Mouse (Mus musculus) neural tube, embryonic 11.5 days (tissue): Measurements from ENCODE around the gene Atp6v0b. TPM values are rescaled to one million over a fixed set of nuclear protein-coding genes. Genes with fewer than 3 reads are reported as not detected.

Source experiments
- ATAC-seq: fragments of 200-750 bp; cut with Nextera tagmentation; 2 replicates; pipeline ENCODE4 v1.8.0; 2017; ENCODE audit warnings: moderate number of reproducible peaks, mild to moderate bottlenecking, moderate TSS enrichment, moderate library complexity; ENCODE audit not compliant: insufficient read depth, low FRiP score, low TSS enrichment
- DNase-seq: peaks from one replicate; pipeline ENCODE4 v3.0.0-alpha.2; 2015; ENCODE audit warnings: low spot score
- H3K27ac ChIP-seq: fragments of 300-500 bp; sonication (generic); 2 replicates; pipeline ENCODE4 v1.5.1; 2014; ENCODE audit warnings: low read depth, mild to moderate bottlenecking, low read length
- H3K27me3 ChIP-seq: fragments of 300-500 bp; sonication (generic); 2 replicates; pipeline ENCODE4 v1.6.1; 2014; ENCODE audit warnings: mild to moderate bottlenecking, low read length, mixed read lengths; ENCODE audit not compliant: control insufficient read depth, insufficient read depth
- H3K36me3 ChIP-seq: fragments of 300-500 bp; sonication (generic); 2 replicates; pipeline ENCODE4 v1.6.1; 2014; ENCODE audit warnings: mild to moderate bottlenecking, low read length, moderate library complexity, mixed read lengths; ENCODE audit not compliant: control insufficient read depth, insufficient read depth
- H3K4me1 ChIP-seq: fragments of 300-500 bp; sonication (generic); 2 replicates; pipeline ENCODE4 v1.6.1; 2014; ENCODE audit warnings: low read length, mixed read lengths; ENCODE audit not compliant: control insufficient read depth, insufficient read depth
- H3K4me2 ChIP-seq: fragments of 300-500 bp; sonication (generic); 2 replicates; pipeline ENCODE4 v1.6.1; 2014; ENCODE audit warnings: low read depth, mild to moderate bottlenecking, moderate library complexity
- H3K4me3 ChIP-seq: fragments of 300-500 bp; sonication (generic); 2 replicates; pipeline ENCODE4 v1.5.1; 2014; ENCODE audit warnings: low read depth, low read length
- H3K9ac ChIP-seq: fragments of 300-500 bp; sonication (generic); 2 replicates; pipeline ENCODE4 v1.6.1; 2014; ENCODE audit warnings: mild to moderate bottlenecking, low read length
- H3K9me3 ChIP-seq: fragments of 300-500 bp; sonication (generic); 2 replicates; pipeline ENCODE4 v1.6.1; 2016; ENCODE audit warnings: low read length; ENCODE audit not compliant: control insufficient read depth
- WGBS: fragments of 180-500 bp; shearing (Covaris S2); extraction: QIAGEN DNeasy Blood & Tissue Kit; methylation state at CpG from one replicate; pipeline ENCODE4 v1.1.7; 2014; 5-methylcytosine and 5-hydroxymethylcytosine counted together
- polyA plus RNA-seq: library from polyadenylated mRNA; unstranded; fragments of >200 nt; fragmentation: Nextera tagmentation; extraction: Ambion mirVana; gene quantifications from 2 replicates; pipeline ENCODE4 v1.2.1, GENCODE M21; 2014

Atp6v0b gene
- polyA plus RNA-seq, 1 experiment from 2014 or later = 249 TPM

DNA sequence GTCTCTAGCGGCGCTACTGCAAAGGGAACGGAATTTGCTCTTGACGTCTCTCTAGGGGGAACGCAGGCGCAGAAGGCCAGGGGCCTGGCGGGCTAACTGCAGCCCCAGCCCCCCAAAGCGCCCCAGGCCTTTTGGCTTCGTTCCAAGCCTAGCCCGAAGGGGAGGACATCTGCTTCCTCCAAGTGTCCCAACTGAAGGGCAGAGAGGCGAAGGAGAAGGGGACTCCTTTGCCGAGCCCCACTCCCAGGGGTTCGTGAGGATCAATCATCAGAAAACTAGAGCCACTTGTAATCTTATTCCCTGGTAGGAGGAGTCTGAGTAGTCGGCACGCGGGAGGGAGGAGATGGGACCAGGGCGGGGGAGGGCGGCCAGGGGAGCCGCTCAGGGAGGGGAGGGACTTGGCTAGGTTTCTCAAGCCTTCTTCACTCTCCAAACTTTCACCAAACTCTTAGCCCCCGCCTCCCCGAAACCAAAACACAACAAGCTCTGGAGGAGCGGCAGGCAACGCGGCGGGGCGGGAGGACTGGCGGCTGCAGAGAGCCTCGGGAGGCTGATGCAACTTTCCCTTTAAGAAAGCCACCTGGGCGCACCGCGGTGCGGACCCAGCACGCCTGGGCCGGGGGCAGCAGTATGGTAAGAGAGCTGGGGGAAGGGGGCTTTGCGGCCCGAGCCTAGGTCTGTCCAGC is 52.1 kb downstream of the Atp6v0b start:
- Histone ChIP-seq H3K36me3 (no peaks in the 10 kb centered on the region), H3K4me1 (peaks cover 4% of the 10 kb centered on the region; the same call in 1 of the 2 replicates), H3K9ac (peak overlapping the region; percentile 73), H3K4me2 (peak overlapping the region; percentile 96), H3K27ac (peak overlapping the region; percentile 46; the same call in 1 of the 2 replicates), H3K4me3 (peak overlapping the region; percentile 64), H3K9me3 (no peaks in the 10 kb centered on the region), H3K27me3 (0 out of 2 replicates have a peak, but pooled peaks cover 2% of the 10 kb centered on the region)
- ATAC-seq (peak; percentile 43), DNase-seq (peak; percentile 74)
- WGBS = 0% methylated on average over 36 of the region's 36 CpGs

DNA sequence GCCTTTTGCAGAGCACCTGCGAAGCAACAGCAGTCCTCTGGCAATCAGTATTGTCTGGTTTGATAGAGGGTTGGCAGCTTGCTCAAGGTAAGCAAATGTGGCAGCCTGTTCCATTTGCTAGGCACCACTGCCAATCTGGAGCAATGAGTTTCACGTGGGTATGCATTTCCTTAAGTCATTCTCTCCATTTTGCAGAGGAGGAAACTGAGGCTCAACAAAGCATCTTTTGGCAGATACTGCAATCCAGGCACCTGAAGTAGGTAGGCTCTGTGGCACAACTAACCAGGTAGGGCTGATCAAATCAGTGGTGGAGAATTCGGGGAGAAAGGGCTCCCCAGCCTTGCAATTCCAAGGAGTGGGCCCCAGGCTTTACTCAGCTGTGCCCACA is 52.7 kb downstream of the Atp6v0b start, which contains the start of gene Slc6a9:
TSS of gene Slc6a9 (plus strand) at position 50 of the 388 bp plus-strand sequence.
- 27% methylated on average over 3 of the region's 3 CpGs for WGBS

More for the DNA sequence above, 52.7 kb downstream of the Atp6v0b start, which contains the start of gene Slc6a9:
- peak within 1 kb of the TSS; percentile 64 for H3K4me3 ChIP-seq
- 0 out of 2 replicates have a peak, but pooled peaks cover 2% of the 10 kb centered on the region for H3K27me3 ChIP-seq
- peak within 1 kb of the TSS; percentile 73 for H3K9ac ChIP-seq
- H3K4me2 ChIP-seq = peak within 1 kb of the TSS; percentile 96
- ATAC-seq (no peak), DNase-seq (no peak)
- no peaks in the 10 kb centered on the region for H3K9me3 ChIP-seq
- peaks cover 9% of the 10 kb centered on the region; the same call in 1 of the 2 replicates for H3K4me1 ChIP-seq
- H3K36me3 ChIP-seq = no peaks in the 10 kb centered on the region
- H3K27ac ChIP-seq = peak within 1 kb of the TSS; percentile 46; the same call in 1 of the 2 replicates

Other genes starting within 250 kb of the Atp6v0b start
- gene Dmap1, start 205.1 kb downstream of the Atp6v0b start, polyA plus RNA-seq = 80.3 and 85.3 TPM in 2 replicates
- gene Gm12845, start 162.9 kb downstream of the Atp6v0b start, polyA plus RNA-seq = not detected in 2 replicates
- gene Klf17, start 121.7 kb downstream of the Atp6v0b start, polyA plus RNA-seq = not detected in 2 replicates
- gene Slc6a9, start 52.8 kb downstream of the Atp6v0b start, polyA plus RNA-seq = 7.4 and 8.4 TPM in 2 replicates
- 0.81 and 1.8 TPM in 2 replicates for gene Ccdc24, start 14.8 kb downstream of the Atp6v0b start, polyA plus RNA-seq
- 30.9 and 32.1 TPM in 2 replicates for gene B4galt2, start 3.8 kb downstream of the Atp6v0b start, polyA plus RNA-seq
- 23.8 and 25.0 TPM in 2 replicates for gene Dph2, start 4.7 kb upstream of the Atp6v0b start, polyA plus RNA-seq
- gene Ipo13, start 27.7 kb upstream of the Atp6v0b start, polyA plus RNA-seq = 56.3 and 67.0 TPM in 2 replicates
- gene Artn, start 42.4 kb upstream of the Atp6v0b start, polyA plus RNA-seq = 1.5 and 1.7 TPM in 2 replicates
- 4.9 and 5.2 TPM in 2 replicates for gene St3gal3, start 247.6 kb upstream of the Atp6v0b start, polyA plus RNA-seq